Mouse (Mus musculus): ENCODE measurements at regions not wholly inside any gene's neighbourhood (a gene's known extent, or its start where the extent isn't known, plus 50 kb on each side); places are given as distances from the start of the nearest gene placed in this dataset.

GRCm38 (mm10) chr12:7662027-7662426 is 315.4 kb upstream of the Apob start:
- H3K4me2 ChIP-seq = no peak overlapping the region
- no peak overlapping the region for H3K27ac ChIP-seq (replicated peaks)
- no peaks in the 10 kb centered on the region for H3K4me1 ChIP-seq (replicated peaks)
- no peaks in the 10 kb centered on the region for H3K27me3 ChIP-seq
- no peak overlapping the region for H3K9ac ChIP-seq
- H3K4me3 ChIP-seq (replicated peaks) = no peak overlapping the region
- 50% methylated on average over 3 of the region's 3 CpGs for WGBS (ENCODE audit: insufficient replicate concordance)
- no peaks in the 10 kb centered on the region for H3K9me3 ChIP-seq (replicated peaks)
- no peak for ATAC-seq (ENCODE audit: insufficient read depth)
- H3K36me3 ChIP-seq (replicated peaks) = no peaks in the 10 kb centered on the region

DNA sequence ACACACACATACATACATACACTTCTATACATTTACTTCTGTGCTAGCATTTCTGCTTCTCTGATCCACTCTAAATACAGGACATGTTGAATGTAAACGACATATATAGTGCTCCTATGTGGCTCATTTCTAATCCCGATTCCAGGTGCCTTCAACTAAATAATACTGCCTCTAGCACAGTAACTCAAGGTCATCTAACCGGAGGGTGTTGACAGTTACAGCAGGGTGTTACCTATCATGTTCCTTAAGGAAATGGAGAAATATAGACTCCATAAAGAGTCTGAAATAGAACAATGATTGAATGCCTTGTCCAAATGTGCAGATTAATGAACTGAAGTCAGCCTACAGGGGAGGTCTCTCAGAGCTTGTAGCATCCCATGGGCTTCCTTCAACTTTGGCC is 307.3 kb upstream of the Apob start:
- Histone ChIP-seq H3K4me2 (no peak overlapping the region), H3K9ac (no peak overlapping the region), H3K4me1 (replicated peaks) (no peaks in the 10 kb centered on the region), H3K9me3 (replicated peaks) (no peaks in the 10 kb centered on the region), H3K27me3 (no peaks in the 10 kb centered on the region), H3K36me3 (replicated peaks) (no peaks in the 10 kb centered on the region), H3K4me3 (replicated peaks) (no peak overlapping the region), H3K27ac (replicated peaks) (no peak overlapping the region)
- ATAC-seq (ENCODE audit: insufficient read depth) = no peak
- 53% methylated on average over 3 of the region's 3 CpGs for WGBS (ENCODE audit: insufficient replicate concordance)

DNA sequence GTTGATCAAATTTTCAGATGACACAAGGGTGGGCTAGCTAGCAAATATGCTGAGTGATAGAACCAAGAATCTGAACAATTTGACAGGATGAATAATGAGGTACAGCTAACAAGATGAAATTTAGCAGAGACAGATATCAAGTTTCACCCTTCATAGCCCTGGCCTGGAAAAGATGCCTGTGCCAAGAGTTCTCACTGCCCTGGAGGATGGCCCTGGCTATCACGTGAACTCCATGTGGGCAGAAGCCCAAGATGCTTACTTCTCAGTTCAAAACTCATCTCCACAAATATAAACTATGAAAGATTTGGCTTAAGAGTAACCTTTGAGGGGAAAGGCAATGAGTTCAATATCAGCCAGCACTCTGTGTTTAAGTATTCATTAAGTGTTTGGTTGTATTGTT is 306.9 kb upstream of the Apob start:
- H3K27me3 ChIP-seq = no peaks in the 10 kb centered on the region
- no peaks in the 10 kb centered on the region for H3K9me3 ChIP-seq (replicated peaks)
- no peak overlapping the region for H3K9ac ChIP-seq
- H3K27ac ChIP-seq (replicated peaks) = no peak overlapping the region
- no peaks in the 10 kb centered on the region for H3K36me3 ChIP-seq (replicated peaks)
- 44% methylated on average over 1 of the region's 1 CpGs for WGBS (ENCODE audit: insufficient replicate concordance)
- H3K4me2 ChIP-seq = no peak overlapping the region
- ATAC-seq (ENCODE audit: insufficient read depth) = no peak
- no peaks in the 10 kb centered on the region for H3K4me1 ChIP-seq (replicated peaks)
- H3K4me3 ChIP-seq (replicated peaks) = no peak overlapping the region

GRCm38 (mm10) chr12:7691996-7692395 is 285.5 kb upstream of the Apob start:
- no peak overlapping the region for H3K27ac ChIP-seq (replicated peaks)
- no peak for ATAC-seq (ENCODE audit: insufficient read depth)
- H3K9me3 ChIP-seq (replicated peaks) = no peaks in the 10 kb centered on the region
- no peak overlapping the region for H3K4me2 ChIP-seq
- H3K27me3 ChIP-seq = no peaks in the 10 kb centered on the region
- no peaks in the 10 kb centered on the region for H3K4me1 ChIP-seq (replicated peaks)
- 60% methylated on average over 7 of the region's 7 CpGs for WGBS (ENCODE audit: insufficient replicate concordance)
- H3K9ac ChIP-seq = no peak overlapping the region
- no peaks in the 10 kb centered on the region for H3K36me3 ChIP-seq (replicated peaks)
- H3K4me3 ChIP-seq (replicated peaks) = no peak overlapping the region

- ATAC-seq (ENCODE audit: insufficient read depth) = no peak
- no peak overlapping the region for H3K9ac ChIP-seq
- H3K4me3 ChIP-seq (replicated peaks) = no peak overlapping the region
- 65% methylated on average over 8 of the region's 8 CpGs for WGBS (ENCODE audit: insufficient replicate concordance)
- no peaks in the 10 kb centered on the region for H3K27me3 ChIP-seq
- H3K9me3 ChIP-seq (replicated peaks) = no peaks in the 10 kb centered on the region
- no peak overlapping the region for H3K27ac ChIP-seq (replicated peaks)
- H3K4me2 ChIP-seq = no peak overlapping the region
- H3K36me3 ChIP-seq (replicated peaks) = no peaks in the 10 kb centered on the region
- H3K4me1 ChIP-seq (replicated peaks) = no peaks in the 10 kb centered on the region
Measured at GRCm38 (mm10) chr12:7698324-7698944, 279.0 kb upstream of the Apob start.

DNA sequence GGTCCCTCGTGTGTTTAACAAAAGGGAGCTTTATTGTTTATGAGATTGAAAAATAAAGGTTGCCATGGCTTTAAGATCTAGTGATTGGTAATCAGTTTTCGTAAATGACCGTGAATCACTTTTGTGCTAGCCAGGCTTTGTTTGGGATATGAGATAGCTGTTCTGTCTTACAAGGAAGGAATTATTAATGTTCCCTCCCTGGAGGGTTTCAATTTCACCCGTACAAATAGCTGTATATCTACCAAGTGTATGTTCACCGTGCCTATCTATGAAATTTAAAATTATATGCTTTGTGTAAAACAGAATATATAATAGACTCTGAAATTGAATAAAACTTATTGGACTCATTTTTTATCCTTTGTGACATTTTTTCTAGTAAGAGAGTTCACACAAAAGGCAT is 268.3 kb upstream of the Apob start:
- no peak for ATAC-seq (ENCODE audit: insufficient read depth)
- no peak overlapping the region for H3K4me3 ChIP-seq (replicated peaks)

GRCm38 (mm10) chr12:7709872-7710271 is 267.6 kb upstream of the Apob start:
- no peaks in the 10 kb centered on the region for H3K4me1 ChIP-seq (replicated peaks)
- no peak overlapping the region for H3K27ac ChIP-seq (replicated peaks)
- H3K27me3 ChIP-seq = no peaks in the 10 kb centered on the region
- ATAC-seq (ENCODE audit: insufficient read depth) = no peak
- no peaks in the 10 kb centered on the region for H3K36me3 ChIP-seq (replicated peaks)
- H3K4me3 ChIP-seq (replicated peaks) = no peak overlapping the region
- 50% methylated on average over 2 of the region's 2 CpGs for WGBS (ENCODE audit: insufficient replicate concordance)
- no peak overlapping the region for H3K9ac ChIP-seq
- H3K9me3 ChIP-seq (replicated peaks) = no peaks in the 10 kb centered on the region
- H3K4me2 ChIP-seq = no peak overlapping the region

More for the DNA sequence above, 268.3 kb upstream of the Apob start:
- no peak overlapping the region for H3K9ac ChIP-seq
- no peaks in the 10 kb centered on the region for H3K9me3 ChIP-seq (replicated peaks)
- no peak overlapping the region for H3K27ac ChIP-seq (replicated peaks)
- no peak overlapping the region for H3K4me2 ChIP-seq
- no peaks in the 10 kb centered on the region for H3K36me3 ChIP-seq (replicated peaks)
- H3K27me3 ChIP-seq = no peaks in the 10 kb centered on the region
- H3K4me1 ChIP-seq (replicated peaks) = no peaks in the 10 kb centered on the region
- 56% methylated on average over 5 of the region's 5 CpGs for WGBS (ENCODE audit: insufficient replicate concordance)

GRCm38 (mm10) chr12:7715091-7715490 is 262.4 kb upstream of the Apob start:
- H3K4me2 ChIP-seq = no peak overlapping the region
- no peak for ATAC-seq (ENCODE audit: insufficient read depth)
- H3K4me3 ChIP-seq (replicated peaks) = no peak overlapping the region
- WGBS (ENCODE audit: insufficient replicate concordance) = 72% methylated on average over 4 of the region's 4 CpGs
- H3K9ac ChIP-seq = no peak overlapping the region
- H3K4me1 ChIP-seq (replicated peaks) = no peaks in the 10 kb centered on the region
- no peaks in the 10 kb centered on the region for H3K36me3 ChIP-seq (replicated peaks)
- no peak overlapping the region for H3K27ac ChIP-seq (replicated peaks)
- no peaks in the 10 kb centered on the region for H3K27me3 ChIP-seq
- H3K9me3 ChIP-seq (replicated peaks) = no peaks in the 10 kb centered on the region

DNA sequence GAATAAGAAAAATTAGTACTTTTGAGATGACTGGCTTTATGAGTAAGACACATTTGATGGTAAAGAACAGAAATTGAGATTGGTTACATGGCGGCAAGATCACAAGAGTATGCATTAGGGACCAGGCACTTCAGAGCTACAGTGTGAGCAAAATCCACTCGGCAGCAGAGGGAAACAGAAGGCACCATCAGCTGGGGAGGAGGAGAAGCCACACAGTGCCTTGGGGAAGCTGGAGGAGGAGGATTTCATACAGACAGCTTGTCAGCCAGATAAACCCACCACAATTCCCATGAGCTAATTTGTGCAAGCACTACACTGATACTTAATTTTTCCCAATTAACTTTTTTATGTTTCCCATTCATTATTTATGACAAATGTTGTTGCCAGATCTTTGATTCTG is 258.9 kb upstream of the Apob start:
- no peak overlapping the region for H3K4me2 ChIP-seq
- H3K9ac ChIP-seq = no peak overlapping the region
- H3K36me3 ChIP-seq (replicated peaks) = no peaks in the 10 kb centered on the region
- 53% methylated on average over 2 of the region's 2 CpGs for WGBS (ENCODE audit: insufficient replicate concordance)
- H3K27me3 ChIP-seq = no peaks in the 10 kb centered on the region
- no peak overlapping the region for H3K4me3 ChIP-seq (replicated peaks)
- no peak overlapping the region for H3K27ac ChIP-seq (replicated peaks)
- ATAC-seq (ENCODE audit: insufficient read depth) = no peak
- no peaks in the 10 kb centered on the region for H3K9me3 ChIP-seq (replicated peaks)
- H3K4me1 ChIP-seq (replicated peaks) = no peaks in the 10 kb centered on the region

- no peak overlapping the region for H3K9ac ChIP-seq
- no peak overlapping the region for H3K4me2 ChIP-seq
- H3K27ac ChIP-seq (replicated peaks) = no peak overlapping the region
- no peaks in the 10 kb centered on the region for H3K4me1 ChIP-seq (replicated peaks)
- H3K27me3 ChIP-seq = no peaks in the 10 kb centered on the region
- WGBS (ENCODE audit: insufficient replicate concordance) = 63% methylated on average over 4 of the region's 4 CpGs
- H3K36me3 ChIP-seq (replicated peaks) = no peaks in the 10 kb centered on the region
- ATAC-seq (ENCODE audit: insufficient read depth) = no peak
- H3K9me3 ChIP-seq (replicated peaks) = no peaks in the 10 kb centered on the region
- no peak overlapping the region for H3K4me3 ChIP-seq (replicated peaks)
Measured at GRCm38 (mm10) chr12:7719080-7719479, 258.4 kb upstream of the Apob start.

DNA sequence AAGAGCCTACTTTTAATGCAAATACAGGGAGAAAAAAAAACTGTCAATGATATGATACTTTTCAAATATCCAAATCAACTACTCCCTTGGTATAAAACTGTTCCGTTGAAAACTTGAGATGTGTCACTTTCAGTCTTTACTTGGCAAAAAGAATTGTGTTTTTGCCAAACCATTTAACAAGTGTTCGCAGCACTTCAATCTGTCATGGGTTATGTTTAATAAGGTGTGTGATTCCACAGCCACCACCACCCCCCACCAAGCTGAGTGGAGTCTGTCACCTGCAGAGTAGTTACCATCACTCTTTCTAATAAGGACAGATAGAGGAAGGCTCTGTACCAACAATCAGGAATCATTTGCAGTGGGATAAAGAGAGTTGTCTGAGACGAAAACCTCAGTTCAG is 252.5 kb upstream of the Apob start:
- Histone ChIP-seq H3K9me3 (replicated peaks) (no peaks in the 10 kb centered on the region), H3K27me3 (no peaks in the 10 kb centered on the region), H3K27ac (replicated peaks) (no peak overlapping the region), H3K9ac (no peak overlapping the region), H3K36me3 (replicated peaks) (no peaks in the 10 kb centered on the region), H3K4me3 (replicated peaks) (no peak overlapping the region), H3K4me2 (no peak overlapping the region), H3K4me1 (replicated peaks) (no peaks in the 10 kb centered on the region)
- ATAC-seq (ENCODE audit: insufficient read depth) = no peak
- 56% methylated on average over 3 of the region's 3 CpGs for WGBS (ENCODE audit: insufficient replicate concordance)

DNA sequence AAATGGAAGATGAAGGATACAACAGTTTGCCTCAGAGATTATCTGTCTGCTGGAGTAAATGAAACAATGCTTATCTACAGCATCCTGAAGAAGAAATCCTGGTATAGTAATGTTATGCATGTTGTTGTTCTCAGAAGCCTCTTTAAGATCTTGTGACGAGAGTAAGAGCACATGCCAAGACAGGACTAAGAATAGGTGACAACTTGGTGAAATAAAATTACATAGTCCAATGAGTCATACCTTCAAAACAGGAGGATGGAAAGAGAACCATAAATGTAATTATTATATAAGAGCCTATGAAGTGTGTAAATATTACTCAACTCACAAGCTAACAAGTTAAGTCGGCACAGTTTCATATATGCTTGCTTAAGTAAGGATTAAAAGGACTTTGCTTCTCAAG is 239.4 kb upstream of the Apob start:
- Histone ChIP-seq H3K4me1 (replicated peaks) (no peaks in the 10 kb centered on the region), H3K27ac (replicated peaks) (no peak overlapping the region), H3K9me3 (replicated peaks) (no peaks in the 10 kb centered on the region), H3K4me2 (no peak overlapping the region), H3K27me3 (no peaks in the 10 kb centered on the region), H3K9ac (no peak overlapping the region), H3K4me3 (replicated peaks) (no peak overlapping the region), H3K36me3 (replicated peaks) (no peaks in the 10 kb centered on the region)
- ATAC-seq (ENCODE audit: insufficient read depth) = no peak
- 53% methylated on average over 2 of the region's 2 CpGs for WGBS (ENCODE audit: insufficient replicate concordance)
